Mouse (Mus musculus) forebrain, embryonic 14.5 days (tissue): ENCODE measurements around the gene Rbm17. TPM values are rescaled to one million over a fixed set of nuclear protein-coding genes. Genes with fewer than 3 reads are reported as not detected.

Experiments
- ATAC-seq: fragments of 200-750 bp; cut with Nextera tagmentation; 2 replicates; pipeline ENCODE4 v1.8.0; 2017; ENCODE audit warnings: mild to moderate bottlenecking, moderate library complexity
- DNase-seq: peaks from one replicate; pipeline ENCODE4 v3.0.0-alpha.2; 2015; ENCODE audit warnings: low spot score
- H3K27ac ChIP-seq: fragments of 300-500 bp; sonication (generic); 2 replicates; pipeline ENCODE4 v1.5.1; 2014; ENCODE audit warnings: low read depth, mild to moderate bottlenecking, control low read depth, low read length, moderate library complexity
- H3K27me3 ChIP-seq: fragments of 300-500 bp; sonication (generic); replicated peaks from 2 replicates; pipeline ENCODE4 v1.6.1; 2014; ENCODE audit warnings: low read length, control low read depth, mixed read lengths; ENCODE audit not compliant: control insufficient read depth, insufficient read depth
- H3K36me3 ChIP-seq: fragments of 300-500 bp; sonication (generic); 2 replicates; pipeline ENCODE4 v1.6.1; 2014; ENCODE audit warnings: low read length, control low read depth; ENCODE audit not compliant: control insufficient read depth, insufficient read depth
- H3K4me1 ChIP-seq: fragments of 300-500 bp; sonication (generic); 2 replicates; pipeline ENCODE4 v1.6.1; 2014; ENCODE audit warnings: antibody characterized with exemption, low read length, control low read depth; ENCODE audit not compliant: control insufficient read depth, insufficient read depth
- H3K4me2 ChIP-seq: fragments of 300-500 bp; sonication (generic); 2 replicates; pipeline ENCODE4 v1.6.1; 2014; ENCODE audit warnings: mild to moderate bottlenecking, control low read depth, low read length
- H3K4me3 ChIP-seq: fragments of 300-500 bp; sonication (generic); 2 replicates; pipeline ENCODE4 v1.5.1; 2014; ENCODE audit warnings: low read depth, low read length, control low read depth
- H3K9ac ChIP-seq: fragments of 300-500 bp; sonication (generic); 2 replicates; pipeline ENCODE4 v1.6.1; 2014; ENCODE audit warnings: mild to moderate bottlenecking, low read length, control low read depth, moderate library complexity
- H3K9me3 ChIP-seq: fragments of 300-500 bp; sonication (generic); replicated peaks from 2 replicates; pipeline ENCODE4 v1.6.1; 2016; ENCODE audit warnings: low read length, control low read depth, mixed read lengths; ENCODE audit not compliant: control insufficient read depth
- WGBS: fragments of 180-500 bp; shearing (Covaris S2); extraction: QIAGEN DNeasy Blood & Tissue Kit; methylation state at CpG from one replicate; pipeline ENCODE4 v1.1.7; 2014; 5-methylcytosine and 5-hydroxymethylcytosine counted together
- polyA plus RNA-seq: library from polyadenylated mRNA; unstranded; fragments of >200 nt; fragmentation: Nextera tagmentation; extraction: Ambion mirVana; gene quantifications from 2 replicates; pipeline ENCODE4 v1.2.1, GENCODE M21; 2014

Gene Rbm17
- polyA plus RNA-seq, result 129 and 133 TPM in 2 replicates

GRCm38 (mm10) chr2:11604053-11604452, at the start of gene Rbm17:
Rbm17 (minus strand) TSS chr2:11604153.
- Histone ChIP-seq H3K4me2 (peak within 1 kb of the TSS; percentile 75), H3K9me3 (no peaks in the 10 kb centered on the region), H3K9ac (peak within 1 kb of the TSS; percentile 99), H3K36me3 (peaks cover 15% of the 10 kb centered on the region), H3K27me3 (no peaks in the 10 kb centered on the region), H3K4me3 (peak within 1 kb of the TSS; percentile 91), H3K4me1 (peaks cover 6% of the 10 kb centered on the region), H3K27ac (peak within 1 kb of the TSS; percentile 63; the same call in 1 of the 2 replicates)
- WGBS, result 90% methylated on average over 5 of the region's 5 CpGs
- ATAC-seq (no peak), DNase-seq (no peak)

- ATAC-seq, result no peak
- WGBS, result 68% methylated on average over 6 of the region's 6 CpGs
- no peak overlapping the region for H3K27ac ChIP-seq
- H3K4me3 ChIP-seq, result no peak overlapping the region
- H3K27me3 ChIP-seq, result no peaks in the 10 kb centered on the region
- H3K9me3 ChIP-seq, result no peaks in the 10 kb centered on the region
- H3K9ac ChIP-seq, result no peak overlapping the region
- H3K4me2 ChIP-seq, result no peak overlapping the region
- DNase-seq, result no peak
- no peaks in the 10 kb centered on the region for H3K36me3 ChIP-seq
- no peaks in the 10 kb centered on the region for H3K4me1 ChIP-seq
Measured at GRCm38 (mm10) chr2:11653330-11653729, 49.4 kb upstream of the Rbm17 start.

GRCm38 (mm10) chr2:11652780-11653179, 48.8 kb upstream of the Rbm17 start:
- ATAC-seq, result no peak
- 73% methylated on average over 2 of the region's 2 CpGs for WGBS
- H3K27me3 ChIP-seq, result no peaks in the 10 kb centered on the region
- no peaks in the 10 kb centered on the region for H3K36me3 ChIP-seq
- no peak overlapping the region for H3K9ac ChIP-seq
- H3K4me3 ChIP-seq, result no peak overlapping the region
- DNase-seq, result no peak
- H3K4me2 ChIP-seq, result no peak overlapping the region
- H3K27ac ChIP-seq, result no peak overlapping the region
- no peaks in the 10 kb centered on the region for H3K9me3 ChIP-seq
- no peaks in the 10 kb centered on the region for H3K4me1 ChIP-seq

- 79% methylated on average over 3 of the region's 3 CpGs for WGBS
- no peak for ATAC-seq
- Histone ChIP-seq H3K36me3 (no peaks in the 10 kb centered on the region), H3K4me1 (no peaks in the 10 kb centered on the region), H3K4me2 (no peak overlapping the region), H3K9ac (no peak overlapping the region), H3K27me3 (no peaks in the 10 kb centered on the region), H3K4me3 (no peak overlapping the region), H3K27ac (no peak overlapping the region), H3K9me3 (no peaks in the 10 kb centered on the region)
- no peak for DNase-seq
Measured at GRCm38 (mm10) chr2:11652196-11652595, 48.2 kb upstream of the Rbm17 start.

GRCm38 (mm10) chr2:11651476-11651875, 47.5 kb upstream of the Rbm17 start:
- no peak overlapping the region for H3K27ac ChIP-seq
- no peak for ATAC-seq
- H3K4me2 ChIP-seq, result no peak overlapping the region
- H3K4me3 ChIP-seq, result no peak overlapping the region
- no peak for DNase-seq
- H3K9ac ChIP-seq, result no peak overlapping the region
- 63% methylated on average over 3 of the region's 3 CpGs for WGBS
- H3K9me3 ChIP-seq, result no peaks in the 10 kb centered on the region
- no peaks in the 10 kb centered on the region for H3K27me3 ChIP-seq
- no peaks in the 10 kb centered on the region for H3K36me3 ChIP-seq
- H3K4me1 ChIP-seq, result no peaks in the 10 kb centered on the region

GRCm38 (mm10) chr2:11645297-11645696, 41.3 kb upstream of the Rbm17 start:
- no peak overlapping the region for H3K27ac ChIP-seq
- H3K9me3 ChIP-seq, result no peaks in the 10 kb centered on the region
- no peaks in the 10 kb centered on the region for H3K4me1 ChIP-seq
- H3K36me3 ChIP-seq, result no peaks in the 10 kb centered on the region
- no peak overlapping the region for H3K4me3 ChIP-seq
- ATAC-seq (no peak), DNase-seq (no peak)
- H3K4me2 ChIP-seq, result no peak overlapping the region
- 81% methylated on average over 2 of the region's 2 CpGs for WGBS
- H3K9ac ChIP-seq, result no peak overlapping the region
- no peaks in the 10 kb centered on the region for H3K27me3 ChIP-seq

GRCm38 (mm10) chr2:11644057-11644456, 40.1 kb upstream of the Rbm17 start:
- DNase-seq (no peak), ATAC-seq (no peak)
- Histone ChIP-seq H3K36me3 (no peaks in the 10 kb centered on the region), H3K9me3 (no peaks in the 10 kb centered on the region), H3K4me2 (no peak overlapping the region), H3K4me1 (no peaks in the 10 kb centered on the region), H3K4me3 (no peak overlapping the region), H3K9ac (no peak overlapping the region), H3K27me3 (no peaks in the 10 kb centered on the region), H3K27ac (no peak overlapping the region)
- WGBS, result 79% methylated on average over 1 of the region's 1 CpGs

- H3K9ac ChIP-seq, result no peak within 1 kb of the TSS
- no peaks in the 10 kb centered on the region for H3K9me3 ChIP-seq
- no peak within 1 kb of the TSS for H3K27ac ChIP-seq
- no peaks in the 10 kb centered on the region for H3K4me1 ChIP-seq
- no peak within 1 kb of the TSS for H3K4me3 ChIP-seq
- 92% methylated on average over 3 of the region's 3 CpGs for WGBS
- ATAC-seq (no peak), DNase-seq (no peak)
- H3K4me2 ChIP-seq, result no peak within 1 kb of the TSS
- no peaks in the 10 kb centered on the region for H3K36me3 ChIP-seq
- no peaks in the 10 kb centered on the region for H3K27me3 ChIP-seq
Measured at GRCm38 (mm10) chr2:11642451-11642941, 38.5 kb upstream of the Rbm17 start, which contains the start of gene Il2ra. Il2ra (plus strand) TSS chr2:11642807.

- Histone ChIP-seq H3K4me2 (no peak overlapping the region), H3K36me3 (no peaks in the 10 kb centered on the region), H3K27me3 (no peaks in the 10 kb centered on the region), H3K4me3 (no peak overlapping the region), H3K27ac (no peak overlapping the region), H3K9me3 (no peaks in the 10 kb centered on the region), H3K4me1 (no peaks in the 10 kb centered on the region), H3K9ac (no peak overlapping the region)
- no peak for ATAC-seq
- WGBS, result 73% methylated on average over 1 of the region's 1 CpGs
- DNase-seq, result no peak
Measured at GRCm38 (mm10) chr2:11637115-11637514, 33.2 kb upstream of the Rbm17 start.
